Mouse (Mus musculus) myocyte (in vitro differentiated cells): ENCODE data around the gene Nos1ap. TPM values are rescaled to one million over a fixed set of nuclear protein-coding genes. Genes with fewer than 3 reads are reported as not detected.

Source experiments
- H3K27me3 ChIP-seq: one replicate; pipeline ENCODE4 v1.6.1; 2011; ENCODE audit not compliant: control insufficient read depth, insufficient read depth, insufficient read length
- H3K36me3 ChIP-seq: one replicate; pipeline ENCODE4 v1.6.1; 2011; ENCODE audit not compliant: control insufficient read depth, insufficient read depth
- H3K4me2 ChIP-seq: one replicate; pipeline ENCODE4 v1.6.1; 2011; ENCODE audit warnings: low read depth, control low read depth
- H3K4me3 ChIP-seq: one replicate; pipeline ENCODE4 v1.5.1; 2011; ENCODE audit warnings: mild to moderate bottlenecking, control low read depth, moderate library complexity
- H3K79me2 ChIP-seq: one replicate; pipeline ENCODE4 v1.6.1; 2011; ENCODE audit not compliant: control insufficient read depth, insufficient read depth
- H3ac ChIP-seq: one replicate; pipeline ENCODE4 v1.6.1; 2011; ENCODE audit not compliant: control insufficient read depth, insufficient read length
- CEBPB ChIP-seq: IDR thresholded peaks from 2 replicates; pipeline ENCODE4 v1.6.1; 2011; ENCODE audit warnings: mild to moderate bottlenecking, moderate library complexity; ENCODE audit not compliant: poor library complexity, insufficient read depth, severe bottlenecking
- E2F4 ChIP-seq: IDR thresholded peaks from one replicate; pipeline ENCODE4 v1.6.1; 2011; ENCODE audit warnings: mild to moderate bottlenecking, control low read depth, moderate library complexity; ENCODE audit not compliant: insufficient read depth
- MAX ChIP-seq: IDR thresholded peaks from one replicate; pipeline ENCODE4 v1.6.1; 2011; ENCODE audit warnings: low read depth, mild to moderate bottlenecking, control low read depth
- MYOD1 ChIP-seq, 3 experiments: IDR thresholded peaks; one replicate each; pipeline ENCODE4 v1.6.1; 2011; ENCODE audit warnings: control low read depth in 2 of 3, low read depth in 2 of 3, mild to moderate bottlenecking in 2 of 3, moderate library complexity in 1 of 3; ENCODE audit not compliant: insufficient read length in 2 of 3, control insufficient read depth in 1 of 3
- MYOG ChIP-seq, 3 experiments: IDR thresholded peaks; one replicate each; pipeline ENCODE4 v1.6.1; 2011; ENCODE audit warnings: control low read depth in 2 of 3, low read depth in 2 of 3, mild to moderate bottlenecking in 2 of 3; ENCODE audit not compliant: insufficient read length in 2 of 3, control insufficient read depth in 1 of 3, insufficient read depth in 1 of 3
- POLR2A ChIP-seq: IDR thresholded peaks from one replicate; pipeline ENCODE4 v1.6.1; 2011; ENCODE audit warnings: low read depth, mild to moderate bottlenecking, control low read depth, moderate library complexity; ENCODE audit not compliant: insufficient read length
- POLR2AphosphoS2 ChIP-seq: IDR thresholded peaks from one replicate; pipeline ENCODE4 v1.6.1; 2011; ENCODE audit warnings: low read depth, control low read depth; ENCODE audit not compliant: insufficient read length
- REST ChIP-seq: IDR thresholded peaks from one replicate; pipeline ENCODE4 v1.6.1; 2011; ENCODE audit warnings: mild to moderate bottlenecking, control low read depth, moderate library complexity; ENCODE audit not compliant: insufficient read depth, insufficient read length
- SRF ChIP-seq: IDR thresholded peaks from one replicate; pipeline ENCODE4 v1.6.1; 2011; ENCODE audit warnings: low read depth; ENCODE audit not compliant: control insufficient read depth, insufficient read length
- TCF12 ChIP-seq: IDR thresholded peaks from one replicate; pipeline ENCODE4 v1.6.1; 2011; ENCODE audit warnings: mild to moderate bottlenecking, control low read depth; ENCODE audit not compliant: poor library complexity, insufficient read depth, severe bottlenecking
- TCF3 ChIP-seq: IDR thresholded peaks from one replicate; pipeline ENCODE4 v1.6.1; 2011; ENCODE audit warnings: low read depth, control low read depth; ENCODE audit not compliant: insufficient read length
- USF1 ChIP-seq: IDR thresholded peaks from one replicate; pipeline ENCODE4 v1.6.1; 2011; ENCODE audit warnings: low read depth, mild to moderate bottlenecking, control low read depth, moderate library complexity
- polyA plus RNA-seq: library from polyadenylated mRNA; unstranded; fragments of >200 nt; fragmentation: generic; extraction: Trizol; gene quantifications from one replicate; pipeline ENCODE4 v1.2.1, GENCODE M21; 2012; ENCODE audit warnings: missing spikeins

Gene Nos1ap
- polyA plus RNA-seq, 1 experiment: 0.14 TPM

DNA sequence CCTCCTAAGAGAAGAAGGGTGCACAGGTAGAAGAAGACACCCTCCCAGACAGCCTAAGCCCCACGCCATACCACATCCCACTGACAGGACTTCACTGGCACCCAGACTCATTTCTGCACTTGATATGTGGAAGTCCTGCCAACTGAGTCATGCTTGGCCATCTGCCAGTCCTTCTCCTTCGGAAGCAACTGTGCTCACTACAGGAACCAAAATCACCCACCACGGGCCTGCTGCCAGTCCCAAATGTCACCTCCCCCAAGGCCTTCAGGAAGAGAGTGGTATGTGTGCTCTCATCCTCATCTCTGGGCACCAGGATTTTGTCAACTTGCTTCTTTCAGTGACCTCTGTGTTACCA lies 34.7 kb downstream of the Nos1ap start:
- TF ChIP-seq SRF: no peak

DNA sequence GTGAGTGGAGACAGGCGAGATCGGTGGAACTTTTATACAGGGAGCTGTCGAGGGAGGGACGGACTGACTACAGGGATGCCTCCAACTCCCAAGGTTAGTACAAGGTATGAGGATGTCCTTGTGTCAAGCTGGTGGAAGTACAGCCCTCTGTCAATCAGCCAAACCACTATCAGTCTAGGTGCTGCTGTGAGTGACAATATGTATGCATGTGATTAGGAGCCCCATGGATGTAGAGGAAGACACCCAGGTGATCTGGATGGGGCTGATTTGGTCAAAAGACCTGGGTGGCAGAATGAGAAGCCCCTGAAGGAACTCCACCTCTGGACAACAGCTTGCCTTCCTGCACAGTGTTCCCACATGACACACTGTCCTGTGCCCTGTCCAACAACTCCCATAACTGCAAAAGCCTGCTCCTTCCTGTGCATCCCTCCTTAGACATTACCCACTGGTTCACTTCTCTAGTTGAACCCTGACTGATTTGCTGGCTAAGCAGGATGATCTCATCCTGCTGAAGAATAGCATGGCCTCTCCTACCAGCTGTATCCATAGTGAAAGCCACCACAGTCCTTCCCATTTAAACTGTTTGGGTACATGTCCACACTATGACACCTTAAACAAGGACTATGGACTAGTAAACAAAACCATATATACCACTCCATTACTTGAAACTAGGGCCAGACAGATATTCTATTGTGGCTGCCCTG lies 35.3 kb downstream of the Nos1ap start:
- no peak overlapping the region for H3K4me2 ChIP-seq

More for the DNA sequence above, 34.7 kb downstream of the Nos1ap start:
- Histone ChIP-seq H3K4me3 (no peak overlapping the region), H3K27me3 (no peaks in the 10 kb centered on the region), H3K4me2 (no peak overlapping the region), H3ac (no peak overlapping the region), H3K36me3 (no peaks in the 10 kb centered on the region), H3K79me2 (no peaks in the 10 kb centered on the region)

DNA sequence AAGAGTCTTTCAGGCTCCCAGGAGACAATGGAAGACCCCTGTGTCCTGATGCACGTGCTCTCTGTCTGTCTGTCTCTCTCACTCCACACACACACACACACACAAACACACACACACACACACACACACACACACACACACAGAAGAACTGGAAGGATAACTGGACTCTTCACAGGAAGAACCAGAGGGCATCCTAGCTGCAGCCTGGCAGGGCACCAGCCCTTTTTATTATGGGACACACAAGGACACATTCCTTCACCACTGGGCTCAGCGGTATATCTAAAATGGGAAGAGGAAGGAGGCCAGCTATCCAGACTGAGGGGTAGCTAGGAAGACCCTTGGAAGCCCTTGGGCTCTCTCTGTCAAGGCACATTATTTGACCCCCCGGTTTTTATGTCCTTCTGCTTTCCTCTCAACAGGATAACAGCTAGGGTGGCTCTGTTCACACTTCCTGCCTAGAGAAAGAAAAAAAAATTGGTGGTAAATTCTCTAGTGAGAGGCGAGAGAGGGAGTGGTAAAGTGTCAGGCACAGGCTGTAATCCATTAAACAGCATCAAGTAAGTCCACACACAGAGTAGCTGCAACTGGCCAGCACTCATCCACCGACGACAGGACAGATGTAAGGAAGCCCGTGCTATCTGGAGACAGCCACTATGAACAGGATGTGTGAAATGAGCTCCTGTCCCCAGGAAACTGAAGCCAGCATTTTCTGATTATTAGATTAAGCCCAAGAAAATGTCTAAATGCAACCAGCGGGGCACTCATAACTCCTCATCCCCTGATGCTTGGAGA lies 38.8 kb downstream of the Nos1ap start:
- Histone ChIP-seq H3K4me2 (no peak overlapping the region), H3K4me3 (no peak overlapping the region), H3K36me3 (no peaks in the 10 kb centered on the region), H3K79me2 (no peaks in the 10 kb centered on the region), H3ac (no peak overlapping the region), H3K27me3 (no peaks in the 10 kb centered on the region)
- TF ChIP-seq MYOD1 (IDR thresholded peaks at IDR 0.05; ENCODE audit: control insufficient read depth in 1 of 3, insufficient read length in 2 of 3, low read depth in 2 of 3): no peak
- no peak for TF ChIP-seq TCF3
- no peak for TF ChIP-seq E2F4
- TF ChIP-seq POLR2AphosphoS2: no peak
- no peak for TF ChIP-seq REST
- no peak for TF ChIP-seq POLR2A
- TF ChIP-seq SRF: no peak
- TF ChIP-seq MYOG (IDR thresholded peaks at IDR 0.05; ENCODE audit: control insufficient read depth in 1 of 3, insufficient read depth in 1 of 3, insufficient read length in 2 of 3, low read depth in 2 of 3): no peak
- TF ChIP-seq MAX: no peak
- TF ChIP-seq USF1: no peak
- no peak for TF ChIP-seq TCF12
- no peak for TF ChIP-seq CEBPB

More for the DNA sequence above, 35.3 kb downstream of the Nos1ap start:
- no peak overlapping the region for H3K4me3 ChIP-seq
- H3K27me3 ChIP-seq: no peaks in the 10 kb centered on the region
- TF ChIP-seq TCF12: no peak
- H3ac ChIP-seq: no peak overlapping the region
- H3K79me2 ChIP-seq: no peaks in the 10 kb centered on the region
- no peaks in the 10 kb centered on the region for H3K36me3 ChIP-seq

DNA sequence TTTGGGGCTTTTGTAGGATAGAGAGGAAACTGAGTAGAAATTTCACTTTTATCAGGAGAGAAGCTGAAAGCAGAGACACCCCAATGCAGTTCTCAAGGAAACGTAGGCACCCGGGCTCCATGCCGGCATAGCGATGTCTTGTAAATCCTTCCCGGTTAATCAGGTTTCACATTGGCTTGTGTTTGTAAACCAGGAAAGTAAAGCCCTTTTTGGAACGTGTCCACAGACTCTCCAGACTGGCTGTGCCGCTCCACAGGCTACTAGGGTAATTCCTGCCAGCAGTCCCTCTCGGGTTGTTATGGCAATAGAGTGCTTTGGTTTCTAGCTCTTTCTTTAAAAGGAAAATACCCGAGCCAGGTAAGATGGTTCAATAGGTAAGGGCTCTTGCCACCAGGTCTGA lies 40.6 kb downstream of the Nos1ap start:
- Histone ChIP-seq H3ac (no peak overlapping the region), H3K79me2 (no peaks in the 10 kb centered on the region), H3K27me3 (no peaks in the 10 kb centered on the region), H3K36me3 (no peaks in the 10 kb centered on the region), H3K4me3 (no peak overlapping the region), H3K4me2 (no peak overlapping the region)
- no peak for TF ChIP-seq TCF3
- no peak for TF ChIP-seq USF1
- no peak for TF ChIP-seq E2F4
- TF ChIP-seq MYOD1 (IDR thresholded peaks at IDR 0.05; ENCODE audit: control insufficient read depth in 1 of 3, insufficient read length in 2 of 3, low read depth in 2 of 3): no peak
- TF ChIP-seq TCF12: no peak
- no peak for TF ChIP-seq MYOG (IDR thresholded peaks at IDR 0.05; ENCODE audit: control insufficient read depth in 1 of 3, insufficient read depth in 1 of 3, insufficient read length in 2 of 3, low read depth in 2 of 3)
- TF ChIP-seq SRF: no peak
- no peak for TF ChIP-seq CEBPB
- no peak for TF ChIP-seq POLR2A
- no peak for TF ChIP-seq POLR2AphosphoS2
- TF ChIP-seq MAX: no peak
- TF ChIP-seq REST: no peak

DNA sequence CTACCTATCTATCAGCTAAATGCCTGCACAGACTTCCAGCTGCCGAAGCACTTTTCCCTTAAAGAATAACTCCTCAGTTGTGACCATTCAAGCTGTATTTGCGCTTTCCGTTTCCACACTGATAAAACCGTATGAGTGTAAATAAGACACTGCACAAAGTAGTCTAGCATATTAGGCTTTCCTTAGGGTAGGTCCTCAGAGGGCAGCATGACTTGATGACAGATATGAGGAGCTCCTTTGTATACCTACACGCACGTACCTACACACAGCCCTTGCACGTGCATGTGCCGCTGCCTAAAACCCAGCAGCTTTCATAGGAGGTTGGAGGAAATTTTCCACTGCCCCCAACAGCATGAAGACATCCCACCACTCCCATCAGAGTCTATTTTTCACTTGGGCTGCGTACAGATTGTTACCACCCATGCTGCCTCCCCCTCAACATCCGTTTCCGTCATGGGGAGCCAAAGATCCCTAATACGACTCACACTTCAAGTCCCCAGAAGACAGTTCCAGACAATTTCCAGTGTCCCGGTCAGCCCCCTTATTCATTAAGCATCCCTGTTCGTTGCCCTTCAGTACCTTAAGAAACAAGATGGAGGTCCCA lies 41.4 kb downstream of the Nos1ap start:
- Histone ChIP-seq H3K27me3 (no peaks in the 10 kb centered on the region), H3ac (no peak overlapping the region), H3K79me2 (no peaks in the 10 kb centered on the region), H3K36me3 (no peaks in the 10 kb centered on the region), H3K4me2 (no peak overlapping the region), H3K4me3 (no peak overlapping the region)
- no peak for TF ChIP-seq POLR2AphosphoS2
- no peak for TF ChIP-seq MYOD1 (IDR thresholded peaks at IDR 0.05; ENCODE audit: control insufficient read depth in 1 of 3, insufficient read length in 2 of 3, low read depth in 2 of 3)
- no peak for TF ChIP-seq USF1
- TF ChIP-seq TCF12: no peak
- no peak for TF ChIP-seq TCF3
- TF ChIP-seq MYOG (IDR thresholded peaks at IDR 0.05; ENCODE audit: control insufficient read depth in 1 of 3, insufficient read depth in 1 of 3, insufficient read length in 2 of 3, low read depth in 2 of 3): no peak
- no peak for TF ChIP-seq MAX
- no peak for TF ChIP-seq REST
- no peak for TF ChIP-seq E2F4
- no peak for TF ChIP-seq POLR2A
- TF ChIP-seq SRF: no peak
- no peak for TF ChIP-seq CEBPB
